Mouse (Mus musculus) small intestine, adult 2 months (tissue): ENCODE results near the gene Ptprb.

Source experiments
- CTCF ChIP-seq: fragments of 200-500 bp; IDR thresholded peaks from 2 replicates; pipeline ENCODE4 v1.5.1; 2012; ENCODE audit warnings: low read depth, mild to moderate bottlenecking, control low read depth, inconsistent platforms, low read length, moderate library complexity, mixed read lengths; ENCODE audit not compliant: insufficient replicate concordance, insufficient read length; ENCODE audit errors: extremely low read depth
- POLR2A ChIP-seq: fragments of 200-500 bp; IDR thresholded peaks from 2 replicates; pipeline ENCODE4 v1.6.1; 2012; ENCODE audit warnings: low read depth, mild to moderate bottlenecking, control low read depth, inconsistent platforms, low read length, moderate library complexity

DNA sequence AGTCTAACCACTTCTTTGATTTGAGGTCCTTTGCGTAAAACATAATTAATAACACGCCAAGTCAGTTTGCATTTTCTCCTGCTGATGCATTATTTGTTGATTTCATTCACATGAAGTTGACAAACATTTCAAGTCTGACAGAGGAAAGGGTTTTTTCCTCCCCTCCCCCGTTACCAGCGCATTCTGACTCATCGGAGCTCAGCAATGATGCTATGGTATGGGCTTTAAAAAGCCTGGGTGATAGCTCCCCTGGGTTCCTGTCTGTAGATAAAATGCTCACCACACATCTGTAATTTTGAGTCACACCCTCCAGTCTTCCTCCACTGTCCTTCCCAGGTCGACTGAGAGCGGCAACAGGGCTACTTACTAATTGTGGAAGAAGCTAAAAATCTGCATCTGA lies 150.9 kb downstream of the Ptprb start:
- TF ChIP-seq CTCF (no peak), POLR2A (no peak)
